Mouse (Mus musculus) ES-E14 (cell line): ENCODE results near the gene Atxn10.

Experiments
- CHD2 ChIP-seq: IDR thresholded peaks from 2 replicates; pipeline ENCODE4 v1.6.1; 2014; ENCODE audit warnings: mild to moderate bottlenecking, low read depth, low read length, inconsistent platforms
- MAFK ChIP-seq: IDR thresholded peaks from 2 replicates; pipeline ENCODE4 v1.6.1; 2014; ENCODE audit warnings: mild to moderate bottlenecking, low read depth, low read length, inconsistent platforms; ENCODE audit not compliant: insufficient read depth
- ZNF384 ChIP-seq: IDR thresholded peaks from 2 replicates; pipeline ENCODE4 v1.6.1; 2012; ENCODE audit warnings: low read depth, low read length, inconsistent platforms

- no peak for TF ChIP-seq ZNF384
- no peak for TF ChIP-seq CHD2
- no peak for TF ChIP-seq MAFK
Observed at GRCm38 (mm10) chr15:85463027-85463790, 127.2 kb downstream of the Atxn10 start.
